Mouse (Mus musculus): ENCODE measurements around the gene Adh4. TPM values are rescaled to one million over a fixed set of nuclear protein-coding genes. Genes with fewer than 3 reads are reported as not detected.

Gene Adh4
- polyA plus RNA-seq, 1 experiment from 2014 or later = not detected

Other genes starting within 250 kb of the Adh4 start
- gene 4930579F01Rik, start 221.6 kb upstream of the Adh4 start, polyA plus RNA-seq (2016; fragmentation: Nextera tagmentation; extraction: Ambion mirVana) = not detected in 2 replicates
- gene Adh7, start 197.7 kb upstream of the Adh4 start, polyA plus RNA-seq (2016; fragmentation: Nextera tagmentation; extraction: Ambion mirVana) = 0.15 and 0.17 TPM in 2 replicates
- 0.39 and 0.93 TPM in 2 replicates for gene Adh1, start 154.5 kb upstream of the Adh4 start, polyA plus RNA-seq (2016; fragmentation: Nextera tagmentation; extraction: Ambion mirVana)
- gene Adh6a, start 102.2 kb upstream of the Adh4 start, polyA plus RNA-seq (2016; fragmentation: Nextera tagmentation; extraction: Ambion mirVana) = not detected in 2 replicates
- gene Adh6b, start 73.7 kb upstream of the Adh4 start, polyA plus RNA-seq (2016; fragmentation: Nextera tagmentation; extraction: Ambion mirVana) = 0.21 and 0.22 TPM in 2 replicates
- gene Adh5, start 27.6 kb downstream of the Adh4 start, polyA plus RNA-seq (2016; fragmentation: Nextera tagmentation; extraction: Ambion mirVana) = 217 and 224 TPM in 2 replicates
- 46.4 and 47.5 TPM in 2 replicates for gene Metap1, start 74.0 kb downstream of the Adh4 start, polyA plus RNA-seq (2016; fragmentation: Nextera tagmentation; extraction: Ambion mirVana)
- gene Eif4e, start 110.7 kb downstream of the Adh4 start, polyA plus RNA-seq (2016; fragmentation: Nextera tagmentation; extraction: Ambion mirVana) = 300 and 313 TPM in 2 replicates